Mouse (Mus musculus) MEL (cell line): ENCODE results near the gene Trmt112. TPM values are rescaled to one million over a fixed set of nuclear protein-coding genes. Genes with fewer than 3 reads are reported as not detected.

Source experiments
- DNase-seq: peaks from one replicate; pipeline ENCODE4 v3.0.0; 2011; ENCODE audit warnings: low read depth, low spot score
- H3K27ac ChIP-seq: 2 replicates; pipeline ENCODE4 v1.5.1; 2012; ENCODE audit warnings: low read depth, mild to moderate bottlenecking, control low read depth, low read length, moderate library complexity; ENCODE audit not compliant: control insufficient read depth
- H3K27me3 ChIP-seq, 2 experiments: fragments of 150-350 bp in 1 of 2; sonication (generic) in 1 of 2; 2 replicates each; pipeline ENCODE4 v1.6.1; 2012; ENCODE audit warnings: low read length in 2 of 2, mild to moderate bottlenecking in 2 of 2, improper control_type of control experiment in 1 of 2, moderate library complexity in 1 of 2; ENCODE audit not compliant: insufficient read depth in 2 of 2, control insufficient read depth in 1 of 2
- H3K36me3 ChIP-seq, 2 experiments: 2 replicates each; pipeline ENCODE4 v1.6.1; 2012 to 2014; ENCODE audit warnings: low read length in 2 of 2, improper control_type of control experiment in 1 of 2, inconsistent platforms in 1 of 2, mild to moderate bottlenecking in 1 of 2; ENCODE audit not compliant: insufficient read depth in 2 of 2, control insufficient read depth in 1 of 2
- H3K4me1 ChIP-seq, 2 experiments: fragments of 150-350 bp in 1 of 2; sonication (generic) in 1 of 2; 2 replicates each; pipeline ENCODE4 v1.6.1; 2012; ENCODE audit warnings: low read length in 2 of 2, improper control_type of control experiment in 1 of 2, mild to moderate bottlenecking in 1 of 2; ENCODE audit not compliant: insufficient read depth in 2 of 2, control insufficient read depth in 1 of 2
- H3K4me3 ChIP-seq, 2 experiments: fragments of 150-350 bp in 1 of 2; sonication (generic) in 1 of 2; 2 replicates each; pipeline ENCODE4 v1.5.1; 2012; ENCODE audit warnings: low read depth in 2 of 2, low read length in 2 of 2, mild to moderate bottlenecking in 2 of 2, moderate library complexity in 2 of 2, control low read depth in 1 of 2, improper control_type of control experiment in 1 of 2; ENCODE audit not compliant: control insufficient read depth in 1 of 2, insufficient read depth in 1 of 2
- H3K79me2 ChIP-seq: 2 replicates; pipeline ENCODE4 v1.6.1; 2012; ENCODE audit warnings: mild to moderate bottlenecking, low read length, moderate library complexity; ENCODE audit not compliant: control insufficient read depth, poor library complexity, insufficient read depth
- H3K9ac ChIP-seq: 2 replicates; pipeline ENCODE4 v1.6.1; 2012; ENCODE audit warnings: low read depth, mild to moderate bottlenecking, control low read depth, low read length, moderate library complexity; ENCODE audit not compliant: control insufficient read depth, poor library complexity, severe bottlenecking
- H3K9me3 ChIP-seq: fragments of 150-350 bp; sonication (generic); replicated peaks from 2 replicates; pipeline ENCODE4 v1.6.1; 2012; ENCODE audit warnings: mild to moderate bottlenecking, low read length, improper control_type of control experiment, moderate library complexity; ENCODE audit not compliant: insufficient read depth
- BHLHE40 ChIP-seq: IDR thresholded peaks from 2 replicates; pipeline ENCODE4 v1.6.1; 2012; ENCODE audit warnings: low read depth, mild to moderate bottlenecking, inconsistent platforms, low read length, improper control_type of control experiment, borderline replicate concordance
- CHD1 ChIP-seq: IDR thresholded peaks from 2 replicates; pipeline ENCODE4 v1.6.1; 2012; ENCODE audit warnings: low read depth, mild to moderate bottlenecking, inconsistent platforms, low read length, improper control_type of control experiment
- E2F4 ChIP-seq: IDR thresholded peaks from 2 replicates; pipeline ENCODE4 v1.6.1; 2011; ENCODE audit warnings: low read depth, low read length, improper control_type of control experiment, borderline replicate concordance
- EP300 ChIP-seq, 2 experiments: IDR thresholded peaks; 2 replicates each; pipeline ENCODE4 v1.6.1; 2011; ENCODE audit warnings: improper control_type of control experiment in 2 of 2, low read length in 2 of 2, low read depth in 1 of 2, mild to moderate bottlenecking in 1 of 2
- GABPA ChIP-seq: IDR thresholded peaks from 2 replicates; pipeline ENCODE4 v1.6.1; 2012; ENCODE audit warnings: low read depth, mild to moderate bottlenecking, inconsistent platforms, low read length, improper control_type of control experiment, moderate library complexity
- GATA1 ChIP-seq: IDR thresholded peaks from 2 replicates; pipeline ENCODE4 v1.6.1; 2011; ENCODE audit warnings: low read depth, low read length, improper control_type of control experiment
- KAT2A ChIP-seq: conservative IDR thresholded peaks from 2 replicates; pipeline ENCODE4 v1.6.1; 2012; ENCODE audit warnings: low read depth, low read length, improper control_type of control experiment, inconsistent platforms
- MAFK ChIP-seq: IDR thresholded peaks from 2 replicates; pipeline ENCODE4 v1.6.1; 2011; ENCODE audit warnings: low read depth, mild to moderate bottlenecking, low read length, improper control_type of control experiment, borderline replicate concordance
- MAZ ChIP-seq: IDR thresholded peaks from 2 replicates; pipeline ENCODE4 v1.6.1; 2012; ENCODE audit warnings: low read depth, mild to moderate bottlenecking, inconsistent platforms, low read length, improper control_type of control experiment
- NRF1 ChIP-seq: IDR thresholded peaks from 2 replicates; pipeline ENCODE4 v1.6.1; 2014; ENCODE audit warnings: low read depth, mild to moderate bottlenecking, inconsistent platforms, low read length, improper control_type of control experiment, moderate library complexity; ENCODE audit not compliant: poor library complexity, insufficient read depth, severe bottlenecking
- SMC3 ChIP-seq: IDR thresholded peaks from 2 replicates; pipeline ENCODE4 v1.6.1; 2011; ENCODE audit warnings: low read depth, low read length, improper control_type of control experiment
- TAL1 ChIP-seq: IDR thresholded peaks from 2 replicates; pipeline ENCODE4 v1.6.1; 2012; ENCODE audit warnings: mild to moderate bottlenecking, inconsistent platforms, low read length, moderate library complexity, mixed read lengths
- TBP ChIP-seq: IDR thresholded peaks from 2 replicates; pipeline ENCODE4 v1.8.0; 2011; ENCODE audit warnings: low read depth, low read length, improper control_type of control experiment
- UBTF ChIP-seq: IDR thresholded peaks from 2 replicates; pipeline ENCODE4 v1.6.1; 2012; ENCODE audit warnings: low read depth, mild to moderate bottlenecking, inconsistent platforms, low read length, improper control_type of control experiment, moderate library complexity, borderline replicate concordance; ENCODE audit not compliant: insufficient read depth
- USF1 ChIP-seq: IDR thresholded peaks from 2 replicates; pipeline ENCODE4 v1.6.1; 2014; ENCODE audit warnings: low read depth, mild to moderate bottlenecking, inconsistent platforms, low read length, improper control_type of control experiment, moderate library complexity
- ZKSCAN1 ChIP-seq: IDR thresholded peaks from 2 replicates; pipeline ENCODE4 v1.6.1; 2012; ENCODE audit warnings: low read depth, mild to moderate bottlenecking, inconsistent platforms, low read length, improper control_type of control experiment, moderate library complexity
- ZMIZ1 ChIP-seq: IDR thresholded peaks from 2 replicates; pipeline ENCODE4 v1.6.1; 2012; ENCODE audit warnings: low read depth, mild to moderate bottlenecking, inconsistent platforms, low read length, improper control_type of control experiment, moderate library complexity
- polyA plus RNA-seq, 2 experiments: library from polyadenylated mRNA; stranded (reverse) in 1 of 2; unstranded in 1 of 2; fragments of >175 nt in 1 of 2; fragments of >200 nt in 1 of 2; gene quantifications; 2 replicates each; pipeline versions ENCODE4 v1.2.1 to v1.2.4; 2012; ENCODE audit warnings: low replicate concordance in 2 of 2, low read depth in 1 of 2; ENCODE audit not compliant: insufficient read length in 2 of 2, insufficient read depth in 1 of 2, missing spikeins in 1 of 2
- total RNA-seq: library from RNA; depleted of rRNA; stranded (reverse); fragments of 300-350 nt; gene quantifications from 2 replicates; pipeline ENCODE4 v1.2.3, GENCODE M21; 2012

Trmt112 gene
- total and polyA plus RNA-seq, 3 experiments = 294 to 319 TPM; not detected in 1

GRCm38 (mm10) chr19:6925611-6926329, 16.3 kb downstream of the Trmt112 start:
- Histone ChIP-seq H3K4me3 (no peak overlapping the region), H3K36me3 (peaks cover 0 to 3% of the 10 kb centered on the region in 2 experiments; a peak in 1 of 4 replicates), H3K9me3 (no peaks in the 10 kb centered on the region), H3K4me1 (peaks cover 0 to 10% of the 10 kb centered on the region in 2 experiments; a peak in 1 of 4 replicates), H3K9ac (no peak overlapping the region), H3K27me3 (no peaks in the 10 kb centered on the region), H3K79me2 (peaks cover 5% of the 10 kb centered on the region), H3K27ac (no peak overlapping the region)
- TF ChIP-seq E2F4 = no peak
- no peak for TF ChIP-seq GABPA
- TF ChIP-seq BHLHE40 = no peak
- TF ChIP-seq KAT2A = no peak
- TF ChIP-seq TAL1 = no peak
- TF ChIP-seq MAFK = no peak
- no peak for TF ChIP-seq EP300 (IDR thresholded peaks at IDR 0.05; ENCODE audit: low read depth in 1 of 2, low read length in 2 of 2)
- TF ChIP-seq MAZ = no peak
- TF ChIP-seq TBP = no peak
- TF ChIP-seq ZMIZ1 = no peak
- no peak for TF ChIP-seq SMC3
- TF ChIP-seq ZKSCAN1 = no peak
- TF ChIP-seq CHD1 = no peak
- no peak for TF ChIP-seq NRF1
- no peak for TF ChIP-seq USF1
- no peak for DNase-seq

GRCm38 (mm10) chr19:6926559-6927255, 17.2 kb downstream of the Trmt112 start:
- DNase-seq = no peak
- peaks cover 0 to 3% of the 10 kb centered on the region in 2 experiments; a peak in 1 of 4 replicates for H3K36me3 ChIP-seq
- peaks cover 0 to 10% of the 10 kb centered on the region in 2 experiments; a peak in 1 of 4 replicates for H3K4me1 ChIP-seq
- no peak for TF ChIP-seq UBTF
- TF ChIP-seq GATA1 = no peak
- no peak for TF ChIP-seq SMC3
- no peak overlapping the region for H3K27ac ChIP-seq
- no peaks in the 10 kb centered on the region for H3K9me3 ChIP-seq
- H3K79me2 ChIP-seq = no peaks in the 10 kb centered on the region; the same call in 1 of the 2 replicates
- H3K9ac ChIP-seq = no peak overlapping the region
- no peaks in the 10 kb centered on the region for H3K27me3 ChIP-seq
- no peak overlapping the region for H3K4me3 ChIP-seq
